Mouse (Mus musculus) lung, postnatal 0 days (tissue): ENCODE measurements at regions not wholly inside any gene's neighbourhood (a gene's known extent, or its start where the extent isn't known, plus 50 kb on each side); places are given as distances from the start of the nearest gene placed in this dataset.

Experiments used
- CTCF ChIP-seq: IDR thresholded peaks from 2 replicates; pipeline ENCODE4 v1.5.1; 2016; ENCODE audit warnings: antibody characterized with exemption, mild to moderate bottlenecking
- EP300 ChIP-seq: IDR thresholded peaks from 2 replicates; pipeline ENCODE4 v1.6.1; 2016; ENCODE audit warnings: antibody characterized with exemption, mild to moderate bottlenecking, control low read depth

DNA sequence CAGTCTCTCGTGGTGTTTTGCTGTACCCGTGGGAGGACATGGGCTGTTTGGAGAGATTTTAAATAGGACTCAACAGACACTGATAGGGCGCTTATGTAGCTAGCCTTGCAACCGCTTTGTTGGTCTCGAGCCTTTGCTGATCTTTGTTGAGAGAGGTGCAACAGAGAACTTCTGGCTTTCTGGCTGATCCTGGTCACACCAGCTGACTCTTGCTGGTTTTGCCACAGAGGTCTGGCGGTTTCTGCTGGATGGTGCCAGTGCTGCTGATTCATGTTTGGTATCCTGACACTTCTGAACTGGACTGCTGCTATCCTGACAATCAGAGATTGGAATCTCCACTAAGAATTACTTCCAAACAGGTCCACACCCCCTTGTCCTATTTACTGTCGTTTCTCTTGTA, 102.1 kb upstream of the Sh3bp4 start:
- TF ChIP-seq CTCF (no peak), EP300 (no peak)
